Mouse (Mus musculus): ENCODE results near the gene Arl1. TPM values are rescaled to one million over a fixed set of nuclear protein-coding genes. Genes with fewer than 3 reads are reported as not detected.

Gene Arl1
- 33.9 and 56.3 TPM in 2 replicates for polyA plus RNA-seq (2012)

DNA sequence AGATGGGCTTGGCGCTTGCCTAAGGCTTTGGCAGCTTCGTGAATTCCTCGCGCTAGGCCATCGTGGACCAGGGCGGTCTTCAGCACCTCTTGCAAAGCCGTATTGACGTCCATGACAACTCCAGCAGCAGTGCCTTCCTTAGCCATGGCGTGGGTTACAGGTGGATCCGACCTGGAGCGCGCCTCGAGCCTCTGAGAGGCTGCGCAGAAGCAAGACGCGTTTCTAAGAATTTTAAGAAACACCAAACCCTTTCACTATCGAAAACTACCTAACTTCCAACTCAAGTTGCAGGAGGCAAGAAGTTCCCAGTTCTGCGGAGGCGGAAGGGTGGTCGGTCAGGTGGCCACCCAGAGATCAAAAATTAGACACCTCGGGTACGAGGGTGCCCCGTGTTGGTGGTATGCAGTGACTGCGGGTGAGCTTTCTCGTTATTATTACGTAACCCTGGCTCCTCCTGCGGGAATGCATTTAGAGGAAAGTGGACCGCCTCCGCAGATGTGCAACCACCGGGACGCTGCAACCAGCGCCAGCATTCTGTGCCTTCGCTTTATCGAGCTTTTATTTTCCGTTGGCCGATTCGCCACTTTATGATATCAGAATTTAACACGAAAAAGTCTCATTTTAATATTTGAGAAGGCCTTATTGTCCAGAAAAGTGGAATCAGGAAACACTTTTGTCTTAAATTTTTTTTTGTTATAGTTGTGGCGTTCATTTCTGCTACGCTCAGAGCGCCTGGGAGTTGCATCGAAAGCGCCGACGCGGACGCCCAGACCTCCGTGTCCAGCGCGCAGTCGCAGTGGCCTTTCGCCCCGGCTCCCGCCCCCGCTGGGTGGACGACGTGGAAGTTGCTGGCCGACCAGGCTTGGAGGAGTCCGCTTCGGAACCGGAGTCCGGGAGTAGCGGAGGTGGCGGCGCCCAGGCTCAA lies at the start of gene Arl1:
Gene Arl1, plus strand, starts transcription at position 288 of the 925 bp plus-strand sequence.
- no peak for TF ChIP-seq GATA1 (IDR thresholded peaks at IDR 0.05; ENCODE audit: low read length)

DNA sequence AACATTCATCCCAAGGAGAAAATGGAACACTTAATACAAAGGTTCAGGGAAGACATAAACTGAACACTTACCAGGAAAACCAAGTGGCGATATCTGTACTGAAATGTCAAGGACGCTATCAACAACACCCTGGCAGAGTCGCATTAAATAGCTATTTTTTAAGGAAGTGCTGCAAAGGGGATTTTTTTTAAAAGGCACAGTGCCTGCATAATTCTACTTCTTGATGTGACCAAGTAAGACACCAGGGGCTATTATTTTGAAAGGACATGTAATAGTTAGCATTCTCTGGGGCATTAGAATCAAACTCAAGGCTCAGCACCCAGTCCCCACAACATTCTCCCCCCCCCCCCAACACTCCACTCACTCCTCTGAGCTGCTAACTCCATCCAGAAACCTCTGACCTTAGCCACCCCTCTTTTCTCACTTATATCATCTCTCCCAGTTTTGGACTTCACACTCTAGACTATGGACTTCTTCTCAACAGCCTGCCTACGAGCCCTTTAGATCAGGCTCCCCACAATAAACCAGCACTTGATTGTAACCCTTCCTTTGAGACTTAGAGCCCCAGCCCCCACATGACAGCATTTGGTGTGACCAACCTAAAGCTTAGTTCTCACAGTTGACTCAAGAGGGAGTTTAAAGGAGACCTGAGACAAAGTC lies 47.6 kb upstream of the Arl1 start:
- no peak for TF ChIP-seq GATA1 (IDR thresholded peaks at IDR 0.05; ENCODE audit: low read length)

DNA sequence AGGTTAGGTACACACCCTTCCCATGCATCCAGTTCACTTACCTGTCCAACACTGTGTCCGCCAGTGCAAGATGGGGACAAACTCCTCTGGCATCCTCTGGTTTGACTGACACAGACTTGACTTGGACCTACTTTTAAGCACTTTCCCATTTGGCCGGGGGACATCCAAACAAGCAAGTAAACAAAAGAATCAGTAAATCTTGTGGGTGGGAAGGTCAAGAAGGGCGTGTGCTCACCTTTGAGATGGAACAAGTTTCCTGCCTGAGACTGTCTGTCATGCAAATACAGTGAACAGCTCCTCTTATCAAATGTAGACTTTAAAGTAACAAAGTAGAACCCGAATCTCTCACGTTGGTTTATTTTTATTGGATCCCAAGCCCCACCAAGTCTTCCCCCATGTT lies 45.7 kb upstream of the Arl1 start, which contains the start of gene Spic:
Gene Spic, minus strand, starts transcription at position 91 of the 400 bp plus-strand sequence.
- no peak for TF ChIP-seq GATA1 (IDR thresholded peaks at IDR 0.05; ENCODE audit: low read length)

DNA sequence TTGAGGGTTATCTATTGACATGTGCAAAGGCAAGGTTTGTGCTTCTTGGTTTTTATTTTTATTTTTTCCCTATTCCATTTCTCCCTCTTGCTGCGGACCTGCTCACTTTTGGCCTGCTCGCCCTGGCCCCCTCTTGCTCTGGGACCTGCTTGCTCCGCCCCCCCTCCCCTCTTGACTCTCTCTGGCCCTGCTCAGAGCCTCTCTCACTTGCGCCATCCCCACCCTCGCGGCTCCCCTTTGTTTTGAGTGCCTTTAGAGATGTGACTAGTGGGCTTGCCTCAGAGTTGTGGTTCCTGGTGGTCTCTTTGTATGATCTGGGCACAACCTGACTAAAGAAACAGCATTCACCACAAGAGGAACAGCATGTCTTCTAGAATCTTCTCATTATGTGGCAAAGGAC lies 29.7 kb upstream of the Arl1 start:
- TF ChIP-seq GATA1 (IDR thresholded peaks at IDR 0.05; ENCODE audit: low read length) = no peak

- TF ChIP-seq GATA1 (IDR thresholded peaks at IDR 0.05; ENCODE audit: low read length) = no peak
These were observed 21.8 kb upstream of the Arl1 start for GRCm38 (mm10) chr10:88708671-88709523.

- no peak for TF ChIP-seq GATA1 (IDR thresholded peaks at IDR 0.05; ENCODE audit: low read length)
These were observed 18.3 kb upstream of the Arl1 start for GRCm38 (mm10) chr10:88712359-88712758.

DNA sequence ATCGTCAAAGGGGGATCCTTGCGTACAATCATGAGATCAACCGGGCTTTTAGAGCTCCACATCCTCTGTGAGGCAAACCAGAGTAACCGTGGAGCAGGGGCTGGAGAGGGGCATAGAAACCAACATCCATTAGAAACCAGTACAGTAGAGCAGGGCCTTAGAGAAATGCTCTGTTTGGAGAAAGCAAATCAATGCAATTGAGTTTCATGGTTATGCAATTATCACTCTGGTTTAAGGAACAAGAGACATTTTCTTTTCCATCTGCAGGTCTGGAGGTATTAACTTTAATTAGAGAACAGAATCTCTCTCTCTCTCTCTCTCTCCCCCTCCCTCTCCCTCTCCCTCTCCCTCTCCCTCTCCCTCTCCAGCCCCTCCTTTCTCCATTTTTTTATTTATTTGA lies 15.9 kb upstream of the Arl1 start:
- no peak for TF ChIP-seq GATA1 (IDR thresholded peaks at IDR 0.05; ENCODE audit: low read length)

- TF ChIP-seq GATA1 (IDR thresholded peaks at IDR 0.05; ENCODE audit: low read length) = no peak
These were observed 15.0 kb upstream of the Arl1 start for GRCm38 (mm10) chr10:88715621-88716020.

DNA sequence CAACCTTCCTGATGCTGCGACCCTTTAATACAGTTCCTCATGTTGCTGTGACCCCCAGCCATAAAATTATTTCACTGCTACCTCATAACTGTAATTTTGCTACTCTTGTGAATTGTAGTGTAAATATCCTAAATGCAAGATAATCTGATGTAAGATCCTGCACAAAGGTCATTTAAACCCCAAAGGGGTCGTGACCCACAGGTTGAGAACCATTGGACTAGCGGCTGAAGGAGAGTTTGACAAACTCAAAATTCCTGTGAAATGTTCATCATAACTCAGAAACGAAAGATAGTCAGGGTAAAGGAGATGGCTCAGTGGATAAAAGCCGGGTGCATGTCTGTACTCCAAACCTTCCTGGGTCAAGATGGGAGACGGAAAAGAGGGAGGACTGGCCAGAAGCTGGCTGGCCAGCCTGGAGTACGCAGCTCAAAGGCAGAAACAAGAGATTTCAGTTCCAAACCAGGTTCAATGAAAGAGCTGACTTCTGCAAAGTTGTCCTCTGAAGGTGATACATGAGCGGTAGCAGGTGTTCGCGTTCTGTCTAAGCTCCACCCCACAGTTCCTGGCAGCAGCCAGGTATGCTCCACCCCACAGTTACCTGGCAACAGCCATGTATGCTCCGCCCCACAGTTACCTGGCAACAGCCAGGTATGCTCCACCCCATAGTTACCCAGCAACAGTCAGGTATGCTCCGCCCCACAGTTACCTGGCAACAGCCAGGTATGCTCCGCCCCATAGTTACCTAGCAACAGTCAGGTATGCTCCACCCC lies 13.5 kb upstream of the Arl1 start:
- TF ChIP-seq GATA1 (IDR thresholded peaks at IDR 0.05; ENCODE audit: low read length) = no peak

GRCm38 (mm10) chr10:88717756-88718025 lies 13.0 kb upstream of the Arl1 start:
- no peak for TF ChIP-seq GATA1 (IDR thresholded peaks at IDR 0.05; ENCODE audit: low read length)

DNA sequence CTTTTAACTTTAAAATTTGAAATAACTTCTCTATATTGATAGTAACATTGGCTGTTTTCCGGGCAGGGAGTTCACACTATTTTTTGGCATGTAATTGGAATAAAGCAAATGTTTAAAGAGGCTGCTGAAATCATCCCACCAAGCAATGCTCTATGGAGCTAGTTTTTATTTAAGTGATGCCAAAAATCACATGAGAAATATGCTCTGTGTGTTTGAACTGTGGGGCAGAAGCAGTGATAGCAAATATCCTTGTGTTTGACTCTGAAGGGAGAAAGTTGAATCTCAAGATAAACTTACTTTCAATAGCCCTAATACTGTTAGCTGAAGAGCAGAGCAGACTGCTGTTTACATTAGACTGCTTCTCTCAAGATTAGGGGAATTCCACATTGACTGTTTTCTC lies 11.0 kb upstream of the Arl1 start:
- no peak for TF ChIP-seq GATA1 (IDR thresholded peaks at IDR 0.05; ENCODE audit: low read length)

DNA sequence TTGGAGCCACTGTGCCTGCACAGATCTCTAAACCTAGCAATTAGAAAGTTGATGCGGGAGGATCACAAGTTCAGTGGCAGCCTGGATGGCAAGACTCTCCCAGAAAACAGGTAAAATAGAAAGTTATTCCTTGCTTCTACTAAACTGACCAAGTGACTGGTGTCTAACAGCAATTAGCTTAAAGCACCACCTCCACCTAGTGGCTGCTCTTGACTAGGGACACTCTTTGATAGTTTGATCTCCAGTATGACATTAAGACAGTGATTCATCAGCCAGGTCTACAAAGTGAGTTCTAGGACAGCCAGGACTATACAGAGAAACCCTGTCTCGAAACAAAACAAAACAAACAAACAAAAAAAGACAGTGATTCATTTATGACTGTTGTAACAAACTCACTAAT lies 5.3 kb upstream of the Arl1 start:
- TF ChIP-seq GATA1 (IDR thresholded peaks at IDR 0.05; ENCODE audit: low read length) = no peak

DNA sequence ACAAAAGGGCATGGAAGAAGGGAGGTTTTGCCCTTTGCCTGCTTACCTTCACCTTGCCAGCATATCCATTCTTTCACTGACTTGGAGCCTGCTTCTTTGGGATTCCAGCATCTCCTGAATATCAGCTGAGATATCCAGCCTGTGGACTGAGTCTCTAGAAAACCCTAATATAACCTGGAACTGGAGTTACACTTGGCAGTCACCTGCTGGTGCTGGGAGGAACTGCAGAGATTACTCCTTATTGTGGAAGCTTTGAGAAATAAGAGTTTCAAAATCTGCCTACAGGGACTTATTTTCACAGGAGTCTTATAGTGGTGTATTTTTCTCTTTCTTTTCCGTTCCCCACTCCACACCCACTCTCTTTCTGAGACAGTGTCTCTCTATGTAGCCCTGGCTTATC lies 3.5 kb upstream of the Arl1 start:
- no peak for TF ChIP-seq GATA1 (IDR thresholded peaks at IDR 0.05; ENCODE audit: low read length)

DNA sequence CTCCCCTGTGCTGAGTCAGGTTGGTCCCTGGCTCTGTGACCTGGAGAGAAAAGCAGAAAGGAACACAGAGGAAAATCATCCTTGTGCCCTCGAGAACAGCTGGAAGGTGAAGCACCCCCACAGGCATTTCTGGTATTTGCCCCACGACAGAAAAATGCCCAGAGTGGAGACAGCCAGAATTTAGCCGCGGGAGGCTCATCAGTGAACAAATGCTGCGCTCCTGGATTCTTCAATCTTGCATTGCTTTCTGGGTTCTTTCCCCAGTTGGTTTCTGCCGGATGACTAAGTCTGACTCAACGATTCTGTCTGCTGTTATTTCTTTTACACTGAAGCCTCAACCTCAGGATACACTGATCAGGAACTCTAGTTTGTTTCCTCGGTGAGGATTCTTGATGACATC lies 2.5 kb upstream of the Arl1 start:
- TF ChIP-seq GATA1 (IDR thresholded peaks at IDR 0.05; ENCODE audit: low read length) = no peak
